Mouse (Mus musculus): ENCODE measurements at regions not wholly inside any gene's neighbourhood (a gene's known extent, or its start where the extent isn't known, plus 50 kb on each side); places are given as distances from the start of the nearest gene placed in this dataset.

DNA sequence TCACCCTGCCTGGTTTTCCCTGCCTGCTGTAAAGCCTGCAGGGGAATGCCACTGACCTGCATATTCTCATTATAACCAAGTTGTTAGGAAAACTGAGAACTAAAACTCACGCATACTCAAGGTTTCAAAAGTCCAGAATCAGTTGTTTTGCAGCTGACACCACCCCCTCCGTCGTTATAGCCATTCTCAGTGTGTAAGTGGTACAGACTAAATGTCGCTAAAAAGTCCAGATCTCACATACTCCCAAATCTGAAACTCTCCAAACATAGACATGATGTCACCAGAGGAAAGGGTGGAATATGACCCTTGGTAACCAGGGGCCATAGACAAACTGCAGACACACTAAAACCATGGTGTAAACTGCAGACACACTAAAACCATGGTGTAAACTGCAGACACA is 61.1 kb upstream of the Hpf1 start:
- H3K27ac ChIP-seq (ENCODE audit: insufficient read depth, low read length) = no peak overlapping the region
- TF ChIP-seq POLR2A (IDR thresholded peaks at IDR 0.05; ENCODE audit: low read depth, low read length) (no peak), CTCF (IDR thresholded peaks at IDR 0.05; ENCODE audit: borderline replicate concordance, insufficient read depth, low read length) (no peak)
- no peak overlapping the region for H3K4me3 ChIP-seq (ENCODE audit: insufficient read depth, low read length)
- no peaks in the 10 kb centered on the region for H3K4me1 ChIP-seq (ENCODE audit: control insufficient read depth, insufficient read depth, low read length)

DNA sequence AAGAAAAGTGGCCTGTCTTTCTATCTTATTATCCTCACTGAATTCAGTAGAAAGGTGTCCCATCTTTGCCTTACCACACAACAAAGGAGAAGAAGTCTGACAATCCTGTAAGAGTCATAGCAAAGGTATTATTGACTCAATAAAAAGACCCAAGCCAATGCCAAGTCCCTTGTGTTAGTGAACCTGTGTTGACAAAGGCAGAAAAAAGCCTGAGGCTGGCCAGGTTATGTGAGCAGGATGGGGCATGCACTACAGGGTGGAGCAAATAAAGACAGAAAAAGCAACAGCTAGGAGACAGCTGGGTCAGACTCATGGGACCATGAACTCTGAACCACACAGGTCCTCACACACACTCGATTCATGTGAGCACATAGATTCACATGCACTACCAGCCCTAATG is 59.7 kb upstream of the Hpf1 start:
- Histone ChIP-seq H3K4me1 (ENCODE audit: control insufficient read depth, insufficient read depth, low read length) (no peaks in the 10 kb centered on the region), H3K27ac (ENCODE audit: insufficient read depth, low read length) (no peak overlapping the region), H3K4me3 (ENCODE audit: insufficient read depth, low read length) (no peak overlapping the region)
- TF ChIP-seq POLR2A (IDR thresholded peaks at IDR 0.05; ENCODE audit: low read depth, low read length) (no peak), CTCF (IDR thresholded peaks at IDR 0.05; ENCODE audit: borderline replicate concordance, insufficient read depth, low read length) (no peak)

DNA sequence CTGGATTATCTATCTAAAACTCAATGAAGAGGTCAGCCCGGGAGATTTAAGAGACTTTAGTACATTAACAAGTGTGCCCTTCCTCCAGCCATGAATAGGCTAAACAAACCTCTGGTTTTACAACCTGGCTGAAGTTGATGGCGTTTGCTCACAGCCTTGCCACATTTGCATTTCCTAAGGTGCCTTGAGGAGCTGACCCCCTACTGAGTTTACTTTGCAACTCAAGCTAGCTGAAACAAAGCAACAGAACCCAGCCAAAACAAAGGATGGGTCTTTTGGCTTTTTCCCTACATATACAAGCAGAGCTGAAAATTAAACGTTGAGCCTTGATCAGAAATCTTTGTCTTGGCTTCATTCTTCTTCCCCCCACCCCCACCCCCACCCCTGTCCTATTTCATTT is 51.7 kb upstream of the Hpf1 start:
- Histone ChIP-seq H3K27ac (ENCODE audit: insufficient read depth, low read length) (no peak overlapping the region), H3K4me3 (ENCODE audit: insufficient read depth, low read length) (no peak overlapping the region), H3K4me1 (ENCODE audit: control insufficient read depth, insufficient read depth, low read length) (no peaks in the 10 kb centered on the region)
- TF ChIP-seq POLR2A (IDR thresholded peaks at IDR 0.05; ENCODE audit: low read depth, low read length) (no peak), CTCF (IDR thresholded peaks at IDR 0.05; ENCODE audit: borderline replicate concordance, insufficient read depth, low read length) (no peak)

All from embryonic fibroblast, embryonic 13.5 days (primary cell).